Mouse (Mus musculus): Measurements from ENCODE around the gene 4930407I10Rik. TPM values are rescaled to one million over a fixed set of nuclear protein-coding genes. Genes with fewer than 3 reads are reported as not detected.

4930407I10Rik gene
- total and polyA plus RNA-seq, 3 experiments: 0.04 TPM; not detected in 2

- no peaks in the 10 kb centered on the region for H3K9me3 ChIP-seq (replicated peaks; ENCODE audit: low read length)
- TF ChIP-seq SMC3 (IDR thresholded peaks at IDR 0.05; ENCODE audit: low read depth, low read length): no peak
- no peak for TF ChIP-seq EP300 (IDR thresholded peaks at IDR 0.05; ENCODE audit: low read length)
- TF ChIP-seq HCFC1 (IDR thresholded peaks at IDR 0.05; ENCODE audit: low read depth, low read length): no peak
- TF ChIP-seq RAD21 (IDR thresholded peaks at IDR 0.05; ENCODE audit: low read depth, low read length): no peak
- no peak for TF ChIP-seq ELF1 (IDR thresholded peaks at IDR 0.05; ENCODE audit: low read depth, low read length)
- TF ChIP-seq RCOR1 (conservative IDR thresholded peaks at IDR 0.05; ENCODE audit: low read depth, low read length): no peak
- TF ChIP-seq ZNF384 (IDR thresholded peaks at IDR 0.05; ENCODE audit: low read depth, low read length): no peak
- TF ChIP-seq MAFK (IDR thresholded peaks at IDR 0.05; ENCODE audit: insufficient replicate concordance, low read length): no peak
- TF ChIP-seq ZMIZ1 (IDR thresholded peaks at IDR 0.05; ENCODE audit: low read depth, low read length): no peak
- TF ChIP-seq ZC3H11A (IDR thresholded peaks at IDR 0.05; ENCODE audit: low read depth, low read length): no peak
- no peak for TF ChIP-seq E2F4 (IDR thresholded peaks at IDR 0.05; ENCODE audit: insufficient replicate concordance, low read depth, low read length)
- no peaks in the 10 kb centered on the region for H3K4me1 ChIP-seq (ENCODE audit: control insufficient read depth in 1 of 2, insufficient read depth in 2 of 2)
- no peaks in the 10 kb centered on the region for H3K36me3 ChIP-seq (replicated peaks in 1 of 2; ENCODE audit: control insufficient read depth in 1 of 2, insufficient read depth in 1 of 2, low read length in 1 of 2)
- no peak for DNase-seq (ENCODE audit: extremely low read depth)
- H3K4me3 ChIP-seq (replicated peaks in 1 of 3; ENCODE audit: low read depth in 2 of 3, low read length in 2 of 3, poor library complexity in 1 of 3): no peak within 1 kb of the TSS
- H3K27me3 ChIP-seq (replicated peaks): peaks cover 10% of the 10 kb centered on the region
- dilution Hi-C loops (cut with MboI; ENCODE audit: extremely low pct_ligation_motif_present, extremely low pct_unique_long_range_greater_than_20kb, low sequenced_read_pairs): no loop called here
- H3K4me2 ChIP-seq (ENCODE audit: insufficient read depth, low read depth, poor library complexity, severe bottlenecking): no peak within 1 kb of the TSS
- H3K79me2 ChIP-seq (replicated peaks; ENCODE audit: control insufficient read depth, extremely low read depth, insufficient read depth, poor library complexity, severe bottlenecking): no peaks in the 10 kb centered on the region
- no peak within 1 kb of the TSS for H3K27ac ChIP-seq (ENCODE audit: insufficient read depth, low read depth)
- H3K9ac ChIP-seq (ENCODE audit: insufficient read depth, low read depth): no peak within 1 kb of the TSS
- in situ Hi-C loops (cut with MboI; ENCODE audit: low pct_ligation_motif_present, low pct_unique_long_range_greater_than_20kb, low sequenced_read_pairs): loop anchor here (10.0 kb wide), 1 partner anchor 175 kb away; the partner anchor contains the start of gene Cenpm
These were observed 10.9 kb downstream of the 4930407I10Rik start, which contains the start of gene Mei1 for GRCm38 (mm10) chr15:82069898-82070297. Mei1 (plus strand) TSS chr15:82069996.

DNA sequence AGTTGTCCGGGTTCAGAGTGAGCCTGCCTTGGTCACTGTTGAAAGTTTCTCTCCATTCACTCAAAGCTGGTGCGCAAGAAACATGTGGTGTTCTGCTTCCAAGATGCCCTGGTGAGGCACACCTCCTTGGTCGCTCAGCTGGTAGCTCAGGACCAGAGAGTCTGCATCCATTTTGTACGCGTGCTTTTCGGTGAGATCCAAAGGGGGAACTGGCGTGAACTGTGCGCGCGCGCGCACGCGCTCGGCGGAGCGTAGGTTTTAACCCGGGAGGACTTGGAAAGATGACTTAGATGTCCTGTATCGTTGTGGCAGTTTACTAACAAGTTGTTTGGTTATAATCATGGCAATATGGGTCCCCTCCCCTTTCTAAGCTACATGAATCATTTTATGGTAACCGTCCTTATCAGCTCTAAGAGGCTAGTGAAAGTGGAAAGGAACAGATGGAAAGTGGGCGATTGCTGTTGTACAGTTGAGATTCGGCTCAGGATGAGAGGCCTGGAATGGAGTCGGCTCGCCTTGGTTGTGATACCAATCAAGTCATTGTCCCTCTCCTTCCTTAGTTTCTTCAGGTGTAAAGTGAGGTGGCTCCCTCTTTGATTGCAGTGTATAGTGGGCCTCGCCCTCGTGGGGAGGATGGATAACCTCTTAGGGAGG lies 13.0 kb downstream of the 4930407I10Rik start:
- Histone ChIP-seq H3K4me2 (ENCODE audit: insufficient read depth, low read depth, poor library complexity, severe bottlenecking) (no peak overlapping the region), H3K27ac (ENCODE audit: insufficient read depth, low read depth) (no peak overlapping the region), H3K79me2 (replicated peaks; ENCODE audit: control insufficient read depth, extremely low read depth, insufficient read depth, poor library complexity, severe bottlenecking) (no peaks in the 10 kb centered on the region), H3K9me3 (replicated peaks; ENCODE audit: low read length) (no peaks in the 10 kb centered on the region), H3K27me3 (replicated peaks) (peaks cover 8% of the 10 kb centered on the region), H3K4me1 (ENCODE audit: control insufficient read depth in 1 of 2, insufficient read depth in 2 of 2) (no peaks in the 10 kb centered on the region), H3K9ac (ENCODE audit: insufficient read depth, low read depth) (no peak overlapping the region), H3K4me3 (replicated peaks in 1 of 3; ENCODE audit: low read depth in 2 of 3, low read length in 2 of 3, poor library complexity in 1 of 3) (no peak overlapping the region), H3K36me3 (replicated peaks in 1 of 2; ENCODE audit: control insufficient read depth in 1 of 2, insufficient read depth in 1 of 2, low read length in 1 of 2) (no peaks in the 10 kb centered on the region)
- in situ Hi-C loops (cut with MboI; ENCODE audit: low pct_ligation_motif_present, low pct_unique_long_range_greater_than_20kb, low sequenced_read_pairs) (no loop called here), dilution Hi-C loops (cut with MboI; ENCODE audit: extremely low pct_ligation_motif_present, extremely low pct_unique_long_range_greater_than_20kb, low sequenced_read_pairs) (no loop called here)
- no peak for DNase-seq (ENCODE audit: extremely low read depth)
- TF ChIP-seq MAZ (IDR thresholded peaks at IDR 0.05; ENCODE audit: low read depth, low read length) (no peak), SIN3A (IDR thresholded peaks at IDR 0.05; ENCODE audit: low read length) (no peak), ZMIZ1 (IDR thresholded peaks at IDR 0.05; ENCODE audit: low read depth, low read length) (no peak), CHD2 (IDR thresholded peaks at IDR 0.05; ENCODE audit: low read length) (no peak), CTCF (conservative IDR thresholded peaks at IDR 0.05 in 1 of 2, IDR thresholded peaks at IDR 0.05 in 1 of 2; ENCODE audit: low read depth in 2 of 2, low read length in 2 of 2) (no peak), BHLHE40 (IDR thresholded peaks at IDR 0.05; ENCODE audit: low read depth, low read length) (no peak), RCOR1 (conservative IDR thresholded peaks at IDR 0.05; ENCODE audit: low read depth, low read length) (no peak), TBP (conservative IDR thresholded peaks at IDR 0.05; ENCODE audit: low read depth, low read length) (no peak), POLR2AphosphoS2 (IDR thresholded peaks at IDR 0.05; ENCODE audit: low read depth, low read length) (no peak), ZNF384 (IDR thresholded peaks at IDR 0.05; ENCODE audit: low read depth, low read length) (no peak), ZC3H11A (IDR thresholded peaks at IDR 0.05; ENCODE audit: low read depth, low read length) (no peak), MXI1 (IDR thresholded peaks at IDR 0.05; ENCODE audit: low read depth, low read length) (no peak), JUND (conservative IDR thresholded peaks at IDR 0.05; ENCODE audit: low read depth, low read length) (no peak)

Measured in CH12.LX (cell line).